Mouse (Mus musculus) megakaryocyte-erythroid progenitor cell, adult 5-6 weeks (primary cell): ENCODE measurements around the gene Ankrd13d. TPM values are rescaled to one million over a fixed set of nuclear protein-coding genes. Genes with fewer than 3 reads are reported as not detected.
"Not testable (repeated sequence)": the region's sequence is repeated elsewhere in the genome, so short reads cannot be mapped to it uniquely, and the experiment has no call there.

Source experiments
- ATAC-seq: replicated peaks from 2 replicates; pipeline ENCODE4 v1.8.0; 2016; ENCODE audit warnings: mild to moderate bottlenecking, inconsistent platforms; ENCODE audit not compliant: severe bottlenecking, poor library complexity, low FRiP score, low TSS enrichment
- total RNA-seq, 2 experiments: library from RNA; stranded (forward) in 1 of 2; stranded (reverse) in 1 of 2; fragments of 200-1000, 215-1000 nt in 1 of 2; fragments of >200 nt in 1 of 2; fragmentation: Nextera tagmentation in 1 of 2; gene quantifications; 2 replicates each; pipeline ENCODE4 v1.2.3; 2014 to 2017

The Ankrd13d gene
- total RNA-seq, 2 experiments from 2014 or later = 2.2 TPM; not detected in 1

GRCm38 (mm10) chr19:4268566-4269361 lies 14.2 kb downstream of the Ankrd13d start, which contains the start of gene Ssh3:
Ssh3 (minus strand) TSS chr19:4269180.
- peak; percentile 81 for ATAC-seq

GRCm38 (mm10) chr19:4265956-4266355 lies 17.0 kb downstream of the Ankrd13d start:
- ATAC-seq = no peak

GRCm38 (mm10) chr19:4264171-4264780 lies 18.7 kb downstream of the Ankrd13d start:
- ATAC-seq = no peak

- ATAC-seq = no peak
Measured at GRCm38 (mm10) chr19:4263702-4264101, 19.2 kb downstream of the Ankrd13d start.

GRCm38 (mm10) chr19:4262756-4263155 lies 20.2 kb downstream of the Ankrd13d start:
- ATAC-seq = no peak

- ATAC-seq = peak; percentile 62; the same call in 1 of the 2 replicates
Measured at GRCm38 (mm10) chr19:4261038-4261698, 21.8 kb downstream of the Ankrd13d start.

- peak; percentile 31 for ATAC-seq
Measured at GRCm38 (mm10) chr19:4257897-4258252, 25.1 kb downstream of the Ankrd13d start.

- peak; percentile 86 for ATAC-seq
Measured at GRCm38 (mm10) chr19:4257216-4257896, 25.6 kb downstream of the Ankrd13d start.

GRCm38 (mm10) chr19:4255583-4256162 lies 27.3 kb downstream of the Ankrd13d start:
- ATAC-seq = no peak

- no peak for ATAC-seq
Measured at GRCm38 (mm10) chr19:4254230-4254629, 28.7 kb downstream of the Ankrd13d start.

GRCm38 (mm10) chr19:4248683-4249082 lies 34.3 kb downstream of the Ankrd13d start:
- not testable (repeated sequence) for ATAC-seq

- 0 out of 2 replicates have a peak, but pooled peaks have one; percentile 47 for ATAC-seq
Measured at GRCm38 (mm10) chr19:4247010-4247409, 35.9 kb downstream of the Ankrd13d start.

GRCm38 (mm10) chr19:4244775-4245174 lies 38.2 kb downstream of the Ankrd13d start:
- ATAC-seq = no peak

GRCm38 (mm10) chr19:4242416-4242815 lies 40.5 kb downstream of the Ankrd13d start:
- no peak for ATAC-seq

GRCm38 (mm10) chr19:4240247-4240668 lies 42.7 kb downstream of the Ankrd13d start:
- ATAC-seq = no peak

GRCm38 (mm10) chr19:4234548-4234947 lies 48.4 kb downstream of the Ankrd13d start:
- ATAC-seq = no peak

- ATAC-seq = no peak
Measured at GRCm38 (mm10) chr19:4232651-4233050, 50.3 kb downstream of the Ankrd13d start.

- no peak for ATAC-seq
Measured at GRCm38 (mm10) chr19:4232186-4232572, 50.8 kb downstream of the Ankrd13d start.
